Mouse (Mus musculus) hindbrain, embryonic 12.5 days (tissue): ENCODE results near the gene Gchfr. TPM values are rescaled to one million over a fixed set of nuclear protein-coding genes. Genes with fewer than 3 reads are reported as not detected.
A peak's percentile ranks its signal among the peaks of the same experiment; 100 is the strongest.

ENCODE experiments used
- ATAC-seq: fragments of 200-750 bp; cut with Nextera tagmentation; 2 replicates; pipeline ENCODE4 v1.8.0; 2017; ENCODE audit warnings: moderate TSS enrichment; ENCODE audit not compliant: low FRiP score
- H3K27ac ChIP-seq: fragments of 300-500 bp; sonication (generic); 2 replicates; pipeline ENCODE4 v1.5.1; 2016; ENCODE audit warnings: mild to moderate bottlenecking
- H3K27me3 ChIP-seq: fragments of 300-500 bp; sonication (generic); 2 replicates; pipeline ENCODE4 v1.6.1; 2016; ENCODE audit warnings: mild to moderate bottlenecking
- H3K36me3 ChIP-seq: fragments of 300-500 bp; sonication (generic); 2 replicates; pipeline ENCODE4 v1.6.1; 2016; ENCODE audit warnings: mild to moderate bottlenecking
- H3K4me1 ChIP-seq: fragments of 300-500 bp; sonication (generic); 2 replicates; pipeline ENCODE4 v1.6.1; 2016
- H3K4me2 ChIP-seq: fragments of 300-500 bp; sonication (generic); replicated peaks from 2 replicates; pipeline ENCODE4 v1.6.1; 2016; ENCODE audit warnings: mild to moderate bottlenecking
- H3K4me3 ChIP-seq: fragments of 300-500 bp; sonication (generic); 2 replicates; pipeline ENCODE4 v1.5.1; 2016; ENCODE audit warnings: mild to moderate bottlenecking
- H3K9ac ChIP-seq: fragments of 300-500 bp; sonication (generic); 2 replicates; pipeline ENCODE4 v1.6.1; 2016; ENCODE audit warnings: mild to moderate bottlenecking, moderate library complexity
- H3K9me3 ChIP-seq: fragments of 300-500 bp; sonication (generic); replicated peaks from 2 replicates; pipeline ENCODE4 v1.6.1; 2016; ENCODE audit warnings: mild to moderate bottlenecking
- WGBS: fragments of 180-500 bp; shearing (Covaris S2); methylation state at CpG from one replicate; pipeline ENCODE4 v1.1.7; 2016; 5-methylcytosine and 5-hydroxymethylcytosine counted together
- polyA plus RNA-seq: library from polyadenylated mRNA; unstranded; fragments of >200 nt; fragmentation: Nextera tagmentation; extraction: Ambion mirVana; gene quantifications from 2 replicates; pipeline ENCODE4 v1.2.1, GENCODE M21; 2016

Gchfr gene
- polyA plus RNA-seq, result 8.3 and 11.7 TPM in 2 replicates

DNA sequence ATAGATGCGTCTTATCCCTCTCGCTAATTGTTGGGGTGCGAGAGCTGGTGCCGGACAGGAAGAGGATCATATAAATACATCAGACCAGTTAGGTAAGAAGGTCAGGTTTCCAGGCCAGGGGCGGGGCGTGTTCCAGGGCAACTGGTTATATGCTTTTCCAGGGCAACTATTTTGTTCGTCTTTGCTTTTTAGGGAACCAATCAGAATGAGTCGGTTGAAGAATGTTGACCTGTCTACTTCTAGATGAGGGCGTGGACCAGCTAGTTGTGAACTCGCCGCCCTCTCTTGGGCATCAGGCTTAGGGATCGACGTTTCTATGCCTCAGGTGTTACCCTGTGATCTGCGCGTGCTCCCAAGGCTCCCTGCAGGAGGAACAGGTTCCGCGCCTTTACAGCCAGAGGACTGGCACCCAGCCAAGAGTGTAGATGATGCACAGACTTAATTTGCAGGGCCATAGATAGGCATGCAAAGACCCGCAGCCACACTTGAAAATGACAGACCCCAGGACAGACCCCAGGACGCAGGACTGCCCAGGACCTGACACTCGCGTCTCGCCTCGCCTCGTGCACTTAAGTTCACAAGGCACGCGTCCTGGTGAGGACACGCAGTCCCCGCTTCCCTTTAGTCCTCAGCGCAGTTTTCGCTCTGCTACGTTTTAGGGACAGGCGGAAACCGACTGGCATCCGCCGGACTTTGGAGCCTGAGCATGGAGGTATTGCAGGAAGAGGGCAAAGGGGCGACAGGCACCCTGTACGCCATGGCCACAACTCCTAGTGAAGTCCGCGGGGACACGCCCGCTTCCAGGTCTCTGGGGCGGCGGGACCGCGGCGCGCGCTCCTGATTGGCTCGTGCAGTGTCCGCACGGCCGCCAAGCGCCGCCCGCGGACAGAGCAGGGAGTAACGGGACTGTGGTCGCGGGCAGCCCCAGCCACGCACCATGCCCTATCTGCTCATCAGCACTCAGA is at the start of gene Gchfr:
Gchfr (plus strand) TSS at position 873 of the 965 bp plus-strand sequence.
- Histone ChIP-seq H3K4me1 (peaks cover 22% of the 10 kb centered on the region), H3K4me3 (peak within 1 kb of the TSS; percentile 44), H3K27me3 (peaks cover 53% of the 10 kb centered on the region), H3K9ac (peak within 1 kb of the TSS; percentile 33), H3K9me3 (no peaks in the 10 kb centered on the region), H3K36me3 (no peaks in the 10 kb centered on the region), H3K27ac (no peak within 1 kb of the TSS), H3K4me2 (peak within 1 kb of the TSS; percentile 96)
- under 1% methylated on average over 60 of the region's 60 CpGs for WGBS
- peak; percentile 83 for ATAC-seq

DNA sequence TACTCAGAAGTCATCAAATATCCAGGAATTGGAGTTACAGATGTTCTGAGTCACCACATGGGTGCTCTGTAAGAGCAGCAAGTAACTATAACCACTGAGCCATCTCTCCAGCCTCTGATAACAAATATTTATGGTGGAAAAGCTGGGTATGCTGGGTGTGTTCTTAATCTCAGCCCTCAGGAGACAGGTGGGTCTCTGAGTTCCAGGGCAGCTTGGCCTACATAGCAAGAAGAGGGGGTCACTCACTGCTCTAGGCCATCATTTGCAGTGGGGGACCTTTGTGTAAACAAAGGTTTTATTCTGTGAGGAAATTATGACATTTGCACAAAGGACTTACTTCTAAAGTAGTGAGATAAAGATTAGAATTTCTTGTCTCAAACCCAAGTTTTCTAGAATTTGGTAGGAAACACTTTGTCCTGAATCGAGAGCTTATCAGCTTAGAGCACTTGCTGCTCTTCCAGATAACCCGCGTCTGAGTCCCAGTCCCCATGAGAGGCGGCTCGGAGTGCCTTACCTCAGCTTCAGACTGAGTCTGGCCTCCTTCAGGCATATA is 31.2 kb upstream of the Gchfr start:
- no peaks in the 10 kb centered on the region for H3K4me1 ChIP-seq
- 85% methylated on average over 5 of the region's 5 CpGs for WGBS
- no peak overlapping the region for H3K9ac ChIP-seq
- H3K36me3 ChIP-seq, result peaks cover 61% of the 10 kb centered on the region
- H3K4me2 ChIP-seq, result no peak overlapping the region
- H3K27ac ChIP-seq, result no peak overlapping the region
- ATAC-seq, result no peak
- H3K9me3 ChIP-seq, result no peaks in the 10 kb centered on the region
- no peak overlapping the region for H3K4me3 ChIP-seq
- H3K27me3 ChIP-seq, result no peaks in the 10 kb centered on the region

DNA sequence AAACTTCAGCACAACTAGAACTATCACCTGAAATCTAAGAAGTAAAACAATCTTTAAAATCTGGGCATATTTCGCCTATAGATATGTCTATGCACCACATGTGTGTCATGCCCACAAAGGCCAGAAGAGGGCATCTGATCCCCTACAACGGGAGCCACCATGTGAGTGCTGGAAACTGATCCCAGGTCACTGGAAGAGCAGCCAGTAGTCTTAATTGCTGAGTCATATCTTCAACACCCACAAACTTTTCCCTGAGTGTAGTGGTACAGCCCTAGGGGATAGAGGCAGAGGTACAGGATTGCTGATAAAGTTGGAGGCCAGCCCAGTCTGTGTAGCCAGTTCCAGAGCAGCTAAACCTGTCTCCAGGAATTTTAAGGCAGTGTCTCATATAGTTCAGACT is 22.4 kb upstream of the Gchfr start:
- WGBS, result 93% methylated on average over 2 of the region's 2 CpGs
- Histone ChIP-seq H3K4me1 (no peaks in the 10 kb centered on the region), H3K9ac (no peak overlapping the region), H3K4me2 (no peak overlapping the region), H3K4me3 (no peak overlapping the region), H3K27me3 (no peaks in the 10 kb centered on the region), H3K36me3 (peaks cover 92% of the 10 kb centered on the region), H3K27ac (no peak overlapping the region), H3K9me3 (0 out of 2 replicates have a peak, but pooled peaks cover 4% of the 10 kb centered on the region)
- ATAC-seq, result no peak

DNA sequence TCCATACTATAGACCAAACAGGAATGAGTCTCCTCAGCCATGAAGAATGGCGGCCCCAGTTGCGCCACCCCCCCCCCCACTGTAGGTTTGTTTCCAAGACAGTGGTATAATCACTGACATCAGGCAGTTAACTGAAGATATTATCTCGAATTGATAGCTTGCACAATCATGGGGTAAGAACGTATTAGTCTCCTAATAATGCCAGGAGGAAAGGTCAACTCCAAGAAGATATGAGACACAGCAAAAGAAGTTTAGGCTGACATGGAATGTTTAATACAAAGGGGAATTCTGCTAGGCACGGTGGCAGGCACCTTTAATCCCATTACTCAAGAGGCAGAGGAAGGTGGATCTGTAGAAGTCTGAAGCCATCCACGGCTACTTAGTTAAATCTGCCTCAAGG is 21.1 kb upstream of the Gchfr start:
- 0 out of 2 replicates have a peak, but pooled peaks cover 4% of the 10 kb centered on the region for H3K9me3 ChIP-seq
- H3K27ac ChIP-seq, result no peak overlapping the region
- H3K9ac ChIP-seq, result no peak overlapping the region
- ATAC-seq, result no peak
- WGBS, result 94% methylated on average over 6 of the region's 6 CpGs
- peaks cover 92% of the 10 kb centered on the region for H3K36me3 ChIP-seq
- H3K4me1 ChIP-seq, result no peaks in the 10 kb centered on the region
- no peak overlapping the region for H3K4me2 ChIP-seq
- H3K4me3 ChIP-seq, result no peak overlapping the region
- H3K27me3 ChIP-seq, result no peaks in the 10 kb centered on the region

DNA sequence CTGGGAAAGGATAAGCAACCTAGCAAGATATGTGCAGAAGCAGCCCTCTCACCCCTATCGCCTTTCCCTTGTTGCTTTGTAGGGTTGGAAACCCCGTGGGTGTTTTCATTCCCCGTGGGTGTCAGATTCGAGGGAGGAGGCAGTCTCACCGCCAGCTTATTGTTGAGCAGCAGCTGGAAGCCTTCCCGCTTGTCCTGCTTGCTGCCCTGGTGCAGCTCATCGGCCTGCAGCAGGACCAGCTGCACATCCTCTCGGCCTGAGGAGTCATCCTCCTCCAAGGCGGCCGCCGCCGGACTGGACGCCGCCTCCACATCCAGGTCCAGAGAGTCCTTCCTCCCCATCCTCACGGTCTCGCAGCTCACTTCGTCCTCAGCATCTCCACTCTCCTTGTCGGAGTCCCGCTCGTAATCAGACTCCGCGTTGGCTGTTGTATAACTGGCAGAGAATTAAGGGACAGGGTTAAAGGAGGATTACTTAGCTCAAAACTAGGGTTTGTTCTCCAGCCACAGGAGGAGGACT is 20.4 kb upstream of the Gchfr start:
- Histone ChIP-seq H3K27me3 (no peaks in the 10 kb centered on the region), H3K4me2 (no peak overlapping the region), H3K9ac (no peak overlapping the region), H3K4me3 (no peak overlapping the region), H3K36me3 (peaks cover 92% of the 10 kb centered on the region), H3K27ac (no peak overlapping the region), H3K4me1 (no peaks in the 10 kb centered on the region), H3K9me3 (0 out of 2 replicates have a peak, but pooled peaks cover 4% of the 10 kb centered on the region)
- WGBS, result 85% methylated on average over 22 of the region's 22 CpGs
- no peak for ATAC-seq

DNA sequence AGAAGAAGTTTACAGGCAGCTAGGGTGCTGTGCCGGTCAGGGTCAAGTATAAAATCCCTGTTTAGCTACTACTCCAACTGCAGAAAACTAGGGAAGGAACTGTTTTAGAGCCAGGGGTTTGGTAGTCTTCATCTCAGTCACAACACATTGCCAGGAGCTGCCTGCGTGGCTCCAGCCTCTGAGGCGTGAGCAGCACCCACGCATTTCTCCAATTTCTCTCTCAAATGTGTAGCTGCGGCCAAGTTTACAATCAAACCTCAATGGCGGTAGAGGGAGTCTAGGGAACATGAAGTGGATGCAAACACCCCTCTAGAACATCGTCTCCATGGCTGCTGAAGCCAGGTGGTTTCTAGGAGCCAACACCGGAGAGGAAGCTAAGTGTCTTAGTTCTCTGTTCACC is 19.8 kb upstream of the Gchfr start:
- ATAC-seq, result no peak
- Histone ChIP-seq H3K4me1 (no peaks in the 10 kb centered on the region), H3K27ac (no peak overlapping the region), H3K27me3 (no peaks in the 10 kb centered on the region), H3K4me2 (no peak overlapping the region), H3K9ac (no peak overlapping the region), H3K36me3 (peaks cover 92% of the 10 kb centered on the region), H3K4me3 (no peak overlapping the region), H3K9me3 (0 out of 2 replicates have a peak, but pooled peaks cover 4% of the 10 kb centered on the region)
- 94% methylated on average over 8 of the region's 8 CpGs for WGBS

DNA sequence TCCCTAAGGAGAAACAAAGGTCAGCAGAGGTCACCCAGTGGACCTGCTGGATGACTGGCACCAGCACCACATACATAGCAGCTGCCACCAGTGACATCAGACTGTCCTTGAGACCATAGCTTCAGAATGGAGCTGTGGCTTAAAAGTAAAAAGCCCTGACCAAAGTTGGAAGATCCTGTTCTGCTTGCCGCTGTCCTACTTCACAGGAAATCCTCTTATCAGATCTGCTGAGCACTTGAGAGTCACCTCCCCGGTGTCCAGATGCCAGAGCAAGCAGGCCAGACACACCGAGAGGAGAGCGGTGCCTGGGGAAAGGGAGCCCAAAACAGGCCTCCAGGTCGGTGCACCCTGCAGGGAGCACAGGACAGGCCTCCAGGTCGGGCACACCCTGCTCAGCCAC is 15.3 kb upstream of the Gchfr start:
- H3K27ac ChIP-seq, result no peak overlapping the region
- H3K4me2 ChIP-seq, result no peak overlapping the region
- no peaks in the 10 kb centered on the region for H3K9me3 ChIP-seq
- peaks cover 14% of the 10 kb centered on the region for H3K4me1 ChIP-seq
- no peak overlapping the region for H3K4me3 ChIP-seq
- peaks cover 68% of the 10 kb centered on the region for H3K36me3 ChIP-seq
- ATAC-seq, result no peak
- 82% methylated on average over 6 of the region's 6 CpGs for WGBS
- no peaks in the 10 kb centered on the region for H3K27me3 ChIP-seq
- H3K9ac ChIP-seq, result no peak overlapping the region

DNA sequence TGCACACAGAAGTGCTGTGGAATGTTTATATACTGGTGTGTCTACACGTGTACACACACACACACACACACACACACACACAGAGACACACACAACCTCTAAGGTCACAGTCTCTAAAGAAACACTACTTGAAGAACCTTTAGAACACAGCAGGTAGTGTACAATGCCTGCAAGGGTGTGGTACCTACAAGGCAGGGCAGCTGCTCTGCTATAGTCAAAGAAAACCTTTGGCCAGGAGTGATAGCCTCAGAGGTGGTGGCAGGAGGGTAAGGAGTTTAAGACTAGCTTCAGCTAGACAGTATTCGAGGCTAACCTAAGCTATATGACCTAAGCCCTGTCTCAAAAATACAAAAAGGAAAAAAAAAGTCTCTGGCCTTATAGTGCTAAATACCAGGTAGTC is 12.9 kb upstream of the Gchfr start:
- Histone ChIP-seq H3K9ac (no peak overlapping the region), H3K27me3 (no peaks in the 10 kb centered on the region), H3K4me2 (no peak overlapping the region), H3K27ac (no peak overlapping the region), H3K9me3 (no peaks in the 10 kb centered on the region), H3K4me1 (peaks cover 17% of the 10 kb centered on the region), H3K4me3 (no peak overlapping the region), H3K36me3 (peaks cover 46% of the 10 kb centered on the region)
- WGBS, result 85% methylated on average over 2 of the region's 2 CpGs
- no peak for ATAC-seq

DNA sequence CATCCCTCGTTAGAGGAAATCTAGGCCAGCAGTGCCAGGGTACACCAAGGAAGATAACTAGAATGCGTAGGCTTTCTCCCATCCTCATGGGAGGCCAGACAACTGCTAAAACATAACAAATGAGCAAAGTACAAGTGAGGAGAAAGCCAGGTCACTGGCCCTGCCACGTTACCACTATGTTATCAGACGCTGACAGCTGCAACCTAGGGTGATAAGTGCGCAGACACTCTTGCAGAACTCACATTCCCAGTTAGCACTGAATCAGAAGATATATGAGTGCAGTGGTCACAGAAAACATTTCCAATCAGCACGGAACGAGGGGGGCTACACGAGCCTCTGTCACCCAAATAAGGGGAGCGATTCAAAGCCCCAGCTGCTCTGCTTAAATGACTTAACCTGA is 12.2 kb upstream of the Gchfr start:
- no peak for ATAC-seq
- 86% methylated on average over 9 of the region's 9 CpGs for WGBS
- H3K4me1 ChIP-seq, result peaks cover 17% of the 10 kb centered on the region
- H3K4me3 ChIP-seq, result peak overlapping the region; percentile 99; the same call in 1 of the 2 replicates
- H3K9me3 ChIP-seq, result no peaks in the 10 kb centered on the region
- no peak overlapping the region for H3K27ac ChIP-seq
- peak overlapping the region; percentile 97 for H3K4me2 ChIP-seq
- H3K36me3 ChIP-seq, result peaks cover 39% of the 10 kb centered on the region
- 0 out of 2 replicates have a peak, but pooled peaks cover 2% of the 10 kb centered on the region for H3K27me3 ChIP-seq
- peak overlapping the region; percentile 94; the same call in 1 of the 2 replicates for H3K9ac ChIP-seq

DNA sequence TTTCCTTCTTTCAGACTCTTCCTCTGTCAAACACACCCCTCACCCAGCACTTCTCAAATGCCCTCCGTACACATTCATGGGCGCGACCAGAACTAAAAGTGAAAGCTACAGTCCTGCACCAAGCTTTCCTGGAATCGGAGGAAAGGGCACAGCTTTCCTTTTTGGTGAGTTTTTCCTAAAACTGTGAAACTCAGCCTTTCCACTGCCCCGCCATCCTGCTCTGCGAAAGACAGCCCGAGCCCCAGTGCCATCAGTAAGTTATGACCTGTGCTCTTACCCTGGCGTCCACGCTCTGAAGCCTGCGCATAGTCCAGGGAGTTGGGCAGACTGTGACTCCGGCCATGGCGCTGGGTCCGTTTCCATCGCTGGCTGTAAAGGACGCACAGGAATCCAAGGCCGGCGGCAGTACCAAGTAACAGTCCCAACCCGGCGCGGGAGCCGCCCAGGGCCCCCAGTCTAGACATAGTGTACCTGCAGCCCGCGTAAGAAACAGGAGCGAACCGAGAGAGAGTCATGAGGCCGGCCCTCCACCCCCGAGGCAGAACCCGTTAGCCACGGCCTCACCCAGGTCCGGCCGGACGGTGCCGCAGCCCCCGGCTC is 11.4 kb upstream of the Gchfr start:
- H3K4me3 ChIP-seq, result peak overlapping the region; percentile 99
- WGBS, result 7% methylated on average over 34 of the region's 34 CpGs
- H3K36me3 ChIP-seq, result peaks cover 31% of the 10 kb centered on the region
- H3K27me3 ChIP-seq, result 0 out of 2 replicates have a peak, but pooled peaks cover 2% of the 10 kb centered on the region
- H3K9me3 ChIP-seq, result no peaks in the 10 kb centered on the region
- H3K9ac ChIP-seq, result peak overlapping the region; percentile 94
- no peak for ATAC-seq
- peaks cover 17% of the 10 kb centered on the region for H3K4me1 ChIP-seq
- H3K4me2 ChIP-seq, result peak overlapping the region; percentile 97
- H3K27ac ChIP-seq, result peak overlapping the region; percentile 60

DNA sequence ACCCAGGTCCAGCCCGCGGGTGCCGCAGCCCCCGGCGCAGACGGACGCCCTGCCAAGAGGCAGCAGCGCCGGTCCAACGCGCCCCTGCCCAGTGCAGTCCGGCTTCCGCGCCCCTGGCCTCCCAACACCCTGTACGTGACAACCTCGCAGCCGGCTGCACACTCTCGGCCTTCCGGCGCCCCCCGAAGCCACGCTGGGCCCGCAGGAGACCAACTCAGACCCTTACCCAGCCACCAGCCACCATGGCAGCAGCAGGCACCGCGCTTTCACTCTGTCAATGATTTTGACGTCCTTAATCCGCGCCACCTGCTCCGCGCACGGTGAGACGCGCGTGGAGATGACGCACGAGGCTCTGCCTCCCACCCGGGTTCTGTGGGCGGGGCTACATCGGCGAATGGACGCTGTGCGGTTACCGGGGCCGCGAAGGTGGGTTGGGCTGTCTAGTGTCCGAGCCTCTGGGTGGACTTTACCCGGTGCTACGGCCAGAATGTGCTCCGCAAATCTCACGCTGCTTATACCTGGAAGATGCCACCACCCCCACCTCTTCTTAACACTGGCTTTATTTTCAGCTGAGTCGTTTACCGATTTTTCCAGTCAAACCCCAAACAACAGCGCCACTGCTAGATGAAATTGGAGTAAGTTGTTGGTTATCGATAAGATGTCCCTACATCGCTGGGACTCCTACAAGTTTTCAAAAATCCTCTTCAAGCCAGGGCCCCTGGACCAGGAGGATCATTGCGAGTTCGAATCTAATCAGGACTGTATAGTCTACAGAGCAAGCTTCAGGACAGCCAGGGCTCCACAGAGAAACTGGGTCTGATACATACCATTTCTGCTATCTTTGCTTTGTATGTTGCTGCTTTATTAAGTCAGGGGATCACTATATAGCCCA is 10.6 kb upstream of the Gchfr start, which contains the start of gene Rmdn3:
Rmdn3 (minus strand) TSS at position 354 of the 892 bp plus-strand sequence.
- Histone ChIP-seq H3K27ac (peak within 1 kb of the TSS; percentile 60), H3K36me3 (peaks cover 23% of the 10 kb centered on the region), H3K4me3 (peak within 1 kb of the TSS; percentile 99), H3K4me2 (peak within 1 kb of the TSS; percentile 97), H3K9me3 (no peaks in the 10 kb centered on the region), H3K27me3 (0 out of 2 replicates have a peak, but pooled peaks cover 2% of the 10 kb centered on the region), H3K4me1 (peaks cover 17% of the 10 kb centered on the region), H3K9ac (peak within 1 kb of the TSS; percentile 94)
- ATAC-seq, result peak; percentile 92
- WGBS, result 1% methylated on average over 57 of the region's 57 CpGs
